Mouse (Mus musculus): Measurements from ENCODE around the gene Susd4. TPM values are rescaled to one million over a fixed set of nuclear protein-coding genes. Genes with fewer than 3 reads are reported as not detected.
A peak's percentile ranks its signal among the peaks of the same experiment; 100 is the strongest.

Susd4 gene
- polyA plus RNA-seq, 1 experiment from 2014 or later, result 18.9 TPM

- Histone ChIP-seq H3K4me2 (replicated peaks; ENCODE audit: low read depth, low read length) (no peak overlapping the region), H3K27ac (ENCODE audit: low read length) (no peak overlapping the region), H3K36me3 (ENCODE audit: control insufficient read depth, insufficient read depth, low read length) (no peaks in the 10 kb centered on the region), H3K4me1 (ENCODE audit: control insufficient read depth, insufficient read depth, low read length) (0 out of 2 replicates have a peak, but pooled peaks cover 3% of the 10 kb centered on the region), H3K4me3 (ENCODE audit: low read depth, low read length) (no peak overlapping the region), H3K27me3 (ENCODE audit: control insufficient read depth, insufficient read depth, low read length) (no peaks in the 10 kb centered on the region), H3K9me3 (ENCODE audit: control insufficient read depth, low read depth, low read length) (no peaks in the 10 kb centered on the region), H3K9ac (replicated peaks; ENCODE audit: low read depth, low read length) (no peak overlapping the region)
- WGBS, result 70% methylated on average over 5 of the region's 5 CpGs
- no peak for ATAC-seq (ENCODE audit: insufficient number of reproducible peaks, insufficient read depth, low FRiP score, low read depth)
Observed at GRCm38 (mm10) chr1:182902095-182902494, 138.4 kb downstream of the Susd4 start.

- no peaks in the 10 kb centered on the region for H3K27me3 ChIP-seq (ENCODE audit: control insufficient read depth, insufficient read depth, low read length)
- H3K27ac ChIP-seq (ENCODE audit: low read length), result no peak overlapping the region
- no peak overlapping the region for H3K4me2 ChIP-seq (replicated peaks; ENCODE audit: low read depth, low read length)
- H3K9me3 ChIP-seq (ENCODE audit: control insufficient read depth, low read depth, low read length), result no peaks in the 10 kb centered on the region
- H3K9ac ChIP-seq (replicated peaks; ENCODE audit: low read depth, low read length), result no peak overlapping the region
- no peak for ATAC-seq (ENCODE audit: insufficient number of reproducible peaks, insufficient read depth, low FRiP score, low read depth)
- peaks cover 8% of the 10 kb centered on the region; the same call in 1 of the 2 replicates for H3K4me1 ChIP-seq (ENCODE audit: control insufficient read depth, insufficient read depth, low read length)
- 71% methylated on average over 3 of the region's 3 CpGs for WGBS
- no peak overlapping the region for H3K4me3 ChIP-seq (ENCODE audit: low read depth, low read length)
- H3K36me3 ChIP-seq (ENCODE audit: control insufficient read depth, insufficient read depth, low read length), result no peaks in the 10 kb centered on the region
Observed at GRCm38 (mm10) chr1:182902906-182903305, 139.2 kb downstream of the Susd4 start.

GRCm38 (mm10) chr1:182905669-182906068 lies 142.0 kb downstream of the Susd4 start:
- no peak overlapping the region for H3K9ac ChIP-seq (replicated peaks; ENCODE audit: low read depth, low read length)
- no peaks in the 10 kb centered on the region for H3K27me3 ChIP-seq (ENCODE audit: control insufficient read depth, insufficient read depth, low read length)
- 32% methylated on average over 3 of the region's 3 CpGs for WGBS
- no peak overlapping the region for H3K4me3 ChIP-seq (ENCODE audit: low read depth, low read length)
- no peaks in the 10 kb centered on the region for H3K36me3 ChIP-seq (ENCODE audit: control insufficient read depth, insufficient read depth, low read length)
- H3K4me2 ChIP-seq (replicated peaks; ENCODE audit: low read depth, low read length), result no peak overlapping the region
- no peak overlapping the region for H3K27ac ChIP-seq (ENCODE audit: low read length)
- ATAC-seq (ENCODE audit: insufficient number of reproducible peaks, insufficient read depth, low FRiP score, low read depth), result no peak
- H3K9me3 ChIP-seq (ENCODE audit: control insufficient read depth, low read depth, low read length), result no peaks in the 10 kb centered on the region
- H3K4me1 ChIP-seq (ENCODE audit: control insufficient read depth, insufficient read depth, low read length), result peaks cover 19% of the 10 kb centered on the region

GRCm38 (mm10) chr1:182908050-182909036 lies 144.7 kb downstream of the Susd4 start:
- 14% methylated on average over 14 of the region's 14 CpGs for WGBS
- Histone ChIP-seq H3K4me3 (ENCODE audit: low read depth, low read length) (no peak overlapping the region), H3K9ac (replicated peaks; ENCODE audit: low read depth, low read length) (no peak overlapping the region), H3K4me1 (ENCODE audit: control insufficient read depth, insufficient read depth, low read length) (peaks cover 19% of the 10 kb centered on the region), H3K9me3 (ENCODE audit: control insufficient read depth, low read depth, low read length) (peaks cover 3% of the 10 kb centered on the region; the same call in 1 of the 2 replicates), H3K27ac (ENCODE audit: low read length) (peak overlapping the region; percentile 67; the same call in 1 of the 2 replicates), H3K27me3 (ENCODE audit: control insufficient read depth, insufficient read depth, low read length) (no peaks in the 10 kb centered on the region), H3K36me3 (ENCODE audit: control insufficient read depth, insufficient read depth, low read length) (no peaks in the 10 kb centered on the region), H3K4me2 (replicated peaks; ENCODE audit: low read depth, low read length) (peak overlapping the region; percentile 10; the same call in 1 of the 2 replicates)
- ATAC-seq (ENCODE audit: insufficient number of reproducible peaks, insufficient read depth, low FRiP score, low read depth), result peak; percentile 91

GRCm38 (mm10) chr1:182909066-182909465 lies 145.4 kb downstream of the Susd4 start:
- Histone ChIP-seq H3K4me1 (ENCODE audit: control insufficient read depth, insufficient read depth, low read length) (peaks cover 19% of the 10 kb centered on the region), H3K9me3 (ENCODE audit: control insufficient read depth, low read depth, low read length) (peaks cover 3% of the 10 kb centered on the region; the same call in 1 of the 2 replicates), H3K36me3 (ENCODE audit: control insufficient read depth, insufficient read depth, low read length) (no peaks in the 10 kb centered on the region), H3K9ac (replicated peaks; ENCODE audit: low read depth, low read length) (no peak overlapping the region), H3K27ac (ENCODE audit: low read length) (peak overlapping the region; percentile 67; the same call in 1 of the 2 replicates), H3K4me3 (ENCODE audit: low read depth, low read length) (no peak overlapping the region), H3K27me3 (ENCODE audit: control insufficient read depth, insufficient read depth, low read length) (no peaks in the 10 kb centered on the region), H3K4me2 (replicated peaks; ENCODE audit: low read depth, low read length) (0 out of 2 replicates have a peak overlapping the region, but pooled peaks have one; percentile 10)
- WGBS, result 64% methylated on average over 3 of the region's 3 CpGs
- no peak for ATAC-seq (ENCODE audit: insufficient number of reproducible peaks, insufficient read depth, low FRiP score, low read depth)

GRCm38 (mm10) chr1:182909596-182909995 lies 145.9 kb downstream of the Susd4 start:
- 72% methylated on average over 5 of the region's 5 CpGs for WGBS
- H3K27me3 ChIP-seq (ENCODE audit: control insufficient read depth, insufficient read depth, low read length), result no peaks in the 10 kb centered on the region
- H3K36me3 ChIP-seq (ENCODE audit: control insufficient read depth, insufficient read depth, low read length), result no peaks in the 10 kb centered on the region
- no peak overlapping the region for H3K27ac ChIP-seq (ENCODE audit: low read length)
- no peak overlapping the region for H3K4me3 ChIP-seq (ENCODE audit: low read depth, low read length)
- no peak for ATAC-seq (ENCODE audit: insufficient number of reproducible peaks, insufficient read depth, low FRiP score, low read depth)
- H3K9me3 ChIP-seq (ENCODE audit: control insufficient read depth, low read depth, low read length), result peaks cover 3% of the 10 kb centered on the region; the same call in 1 of the 2 replicates
- H3K4me1 ChIP-seq (ENCODE audit: control insufficient read depth, insufficient read depth, low read length), result peaks cover 19% of the 10 kb centered on the region
- H3K9ac ChIP-seq (replicated peaks; ENCODE audit: low read depth, low read length), result no peak overlapping the region
- no peak overlapping the region for H3K4me2 ChIP-seq (replicated peaks; ENCODE audit: low read depth, low read length)

DNA sequence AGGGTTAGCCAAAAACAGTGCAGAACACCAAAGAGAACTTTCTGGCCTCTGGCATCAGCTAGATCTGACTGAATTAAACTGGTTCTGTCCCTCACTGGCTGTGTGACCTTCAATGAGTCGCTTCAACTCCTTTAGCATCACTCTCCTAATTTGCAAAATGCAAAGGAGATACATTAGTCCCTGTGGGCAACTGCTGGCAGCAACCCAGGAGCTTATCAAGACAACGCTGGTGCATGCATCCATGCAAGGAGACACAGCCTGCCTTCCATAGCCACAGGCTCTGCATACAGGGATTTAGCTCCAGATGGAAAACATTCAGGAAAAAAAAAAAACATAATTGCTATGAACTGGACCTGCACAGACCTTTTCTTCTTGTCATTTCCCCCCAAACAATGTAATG lies 148.9 kb downstream of the Susd4 start:
- H3K9me3 ChIP-seq (ENCODE audit: control insufficient read depth, low read depth, low read length), result peaks cover 3% of the 10 kb centered on the region; the same call in 1 of the 2 replicates
- no peak overlapping the region for H3K27ac ChIP-seq (ENCODE audit: low read length)
- H3K4me3 ChIP-seq (ENCODE audit: low read depth, low read length), result no peak overlapping the region
- no peaks in the 10 kb centered on the region for H3K36me3 ChIP-seq (ENCODE audit: control insufficient read depth, insufficient read depth, low read length)
- no peak overlapping the region for H3K4me2 ChIP-seq (replicated peaks; ENCODE audit: low read depth, low read length)
- H3K9ac ChIP-seq (replicated peaks; ENCODE audit: low read depth, low read length), result no peak overlapping the region
- peaks cover 14% of the 10 kb centered on the region for H3K4me1 ChIP-seq (ENCODE audit: control insufficient read depth, insufficient read depth, low read length)
- H3K27me3 ChIP-seq (ENCODE audit: control insufficient read depth, insufficient read depth, low read length), result no peaks in the 10 kb centered on the region
- 83% methylated on average over 2 of the region's 2 CpGs for WGBS
- no peak for ATAC-seq (ENCODE audit: insufficient number of reproducible peaks, insufficient read depth, low FRiP score, low read depth)

- Histone ChIP-seq H3K9ac (replicated peaks; ENCODE audit: low read depth, low read length) (no peak overlapping the region), H3K4me1 (ENCODE audit: control insufficient read depth, insufficient read depth, low read length) (no peaks in the 10 kb centered on the region), H3K27me3 (ENCODE audit: control insufficient read depth, insufficient read depth, low read length) (no peaks in the 10 kb centered on the region), H3K36me3 (ENCODE audit: control insufficient read depth, insufficient read depth, low read length) (no peaks in the 10 kb centered on the region), H3K9me3 (ENCODE audit: control insufficient read depth, low read depth, low read length) (peaks cover 3% of the 10 kb centered on the region; the same call in 1 of the 2 replicates), H3K4me2 (replicated peaks; ENCODE audit: low read depth, low read length) (no peak overlapping the region), H3K4me3 (ENCODE audit: low read depth, low read length) (no peak overlapping the region), H3K27ac (ENCODE audit: low read length) (no peak overlapping the region)
- ATAC-seq (ENCODE audit: insufficient number of reproducible peaks, insufficient read depth, low FRiP score, low read depth), result 0 out of 2 replicates have a peak, but pooled peaks have one; percentile 61
- WGBS, result 61% methylated on average over 4 of the region's 4 CpGs
Observed at GRCm38 (mm10) chr1:182914121-182914908, 150.7 kb downstream of the Susd4 start.

All from stomach, embryonic 14.5 days (tissue).